Mouse (Mus musculus): ENCODE measurements around the gene Stk33. TPM values are rescaled to one million over a fixed set of nuclear protein-coding genes. Genes with fewer than 3 reads are reported as not detected.

Stk33 gene
- total and polyA plus RNA-seq, 3 experiments: not detected

DNA sequence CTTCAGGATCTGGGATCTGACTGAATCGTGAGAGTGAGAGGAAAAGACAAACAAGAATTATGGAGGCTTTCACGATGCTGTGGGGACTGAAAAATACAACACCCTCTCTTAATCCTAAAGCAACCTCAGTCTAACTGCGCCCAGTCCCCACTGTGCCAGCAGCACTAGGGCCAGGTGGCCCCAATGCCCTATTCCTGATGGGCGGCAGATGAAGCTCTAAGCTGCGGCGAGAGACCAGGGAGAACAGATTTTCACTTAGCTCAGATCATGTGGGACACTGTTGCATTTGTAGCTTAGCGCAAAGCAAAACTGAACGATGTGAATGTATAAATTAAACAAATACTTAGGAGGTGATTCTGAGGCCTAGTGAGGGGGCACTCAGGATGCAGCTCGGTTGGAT is 113.7 kb downstream of the Stk33 start:
- H3K27ac ChIP-seq (ENCODE audit: control insufficient read depth, low read depth, low read length): no peak overlapping the region
- TF ChIP-seq NELFE (IDR thresholded peaks at IDR 0.05; ENCODE audit: low read depth, low read length) (no peak), MAX (IDR thresholded peaks at IDR 0.05; ENCODE audit: low read length) (no peak), BHLHE40 (IDR thresholded peaks at IDR 0.05; ENCODE audit: borderline replicate concordance, low read depth, low read length) (no peak), ZKSCAN1 (IDR thresholded peaks at IDR 0.05; ENCODE audit: low read depth, low read length) (no peak), UBTF (IDR thresholded peaks at IDR 0.05; ENCODE audit: borderline replicate concordance, insufficient read depth, low read depth, low read length) (no peak), MAZ (IDR thresholded peaks at IDR 0.05; ENCODE audit: low read depth, low read length) (no peak), KAT2A (conservative IDR thresholded peaks at IDR 0.05; ENCODE audit: low read depth, low read length) (no peak), MXI1 (IDR thresholded peaks at IDR 0.05; ENCODE audit: low read depth, low read length) (no peak)
- no peak for DNase-seq (ENCODE audit: low read depth, low spot score)
- H3K79me2 ChIP-seq (ENCODE audit: control insufficient read depth, insufficient read depth, low read length, poor library complexity): no peaks in the 10 kb centered on the region
- H3K4me3 ChIP-seq (ENCODE audit: control insufficient read depth in 1 of 2, insufficient read depth in 1 of 2, low read depth in 2 of 2, low read length in 2 of 2): no peak overlapping the region
- H3K9ac ChIP-seq (ENCODE audit: control insufficient read depth, low read depth, low read length, poor library complexity, severe bottlenecking): no peak overlapping the region
- no peaks in the 10 kb centered on the region for H3K36me3 ChIP-seq (ENCODE audit: control insufficient read depth in 1 of 2, insufficient read depth in 2 of 2, low read length in 2 of 2)
- H3K9me3 ChIP-seq (replicated peaks; ENCODE audit: insufficient read depth, low read length): no peaks in the 10 kb centered on the region
- no peaks in the 10 kb centered on the region for H3K4me1 ChIP-seq (ENCODE audit: control insufficient read depth in 1 of 2, insufficient read depth in 2 of 2, low read length in 2 of 2)
- H3K27me3 ChIP-seq (ENCODE audit: control insufficient read depth in 1 of 2, insufficient read depth in 2 of 2, low read length in 2 of 2): no peaks in the 10 kb centered on the region

DNA sequence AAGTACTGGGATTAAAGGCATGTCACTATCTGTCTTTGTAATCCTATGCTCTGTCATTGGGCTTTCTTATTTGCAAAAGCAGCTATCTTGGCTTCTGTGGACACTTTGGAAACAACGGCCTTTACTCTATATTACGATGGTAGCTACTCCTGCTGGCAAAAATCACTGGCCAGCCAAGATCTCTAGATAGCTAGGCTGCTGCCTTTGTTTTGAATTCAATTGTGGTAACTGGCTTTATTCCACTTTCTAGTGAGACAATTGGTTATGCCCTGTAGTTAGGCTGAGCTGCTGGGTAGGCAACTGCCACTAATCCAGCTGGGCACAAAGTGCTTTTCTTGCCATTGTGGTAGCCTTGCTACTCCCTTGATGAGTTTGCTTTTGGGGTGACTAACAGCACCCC is 129.4 kb downstream of the Stk33 start:
- DNase-seq (ENCODE audit: low read depth, low spot score): no peak
- H3K4me1 ChIP-seq (ENCODE audit: control insufficient read depth in 1 of 2, insufficient read depth in 2 of 2, low read length in 2 of 2): no peaks in the 10 kb centered on the region
- no peaks in the 10 kb centered on the region for H3K36me3 ChIP-seq (ENCODE audit: control insufficient read depth in 1 of 2, insufficient read depth in 2 of 2, low read length in 2 of 2)
- H3K79me2 ChIP-seq (ENCODE audit: control insufficient read depth, insufficient read depth, low read length, poor library complexity): no peaks in the 10 kb centered on the region
- no peaks in the 10 kb centered on the region for H3K9me3 ChIP-seq (replicated peaks; ENCODE audit: insufficient read depth, low read length)
- no peaks in the 10 kb centered on the region; a peak in 2 of 4 replicates for H3K27me3 ChIP-seq (ENCODE audit: control insufficient read depth in 1 of 2, insufficient read depth in 2 of 2, low read length in 2 of 2)
- no peak overlapping the region for H3K9ac ChIP-seq (ENCODE audit: control insufficient read depth, low read depth, low read length, poor library complexity, severe bottlenecking)
- no peak overlapping the region for H3K4me3 ChIP-seq (ENCODE audit: control insufficient read depth in 1 of 2, insufficient read depth in 1 of 2, low read depth in 2 of 2, low read length in 2 of 2)
- TF ChIP-seq NRF1 (IDR thresholded peaks at IDR 0.05; ENCODE audit: insufficient read depth, low read depth, low read length, poor library complexity, severe bottlenecking) (no peak), MAX (IDR thresholded peaks at IDR 0.05; ENCODE audit: low read length) (no peak), ELF1 (IDR thresholded peaks at IDR 0.05; ENCODE audit: low read depth, low read length) (no peak), SMC3 (IDR thresholded peaks at IDR 0.05; ENCODE audit: low read depth, low read length) (no peak), TBP (IDR thresholded peaks at IDR 0.05; ENCODE audit: low read depth, low read length) (no peak), TAL1 (IDR thresholded peaks at IDR 0.05; ENCODE audit: low read length) (no peak), MAZ (IDR thresholded peaks at IDR 0.05; ENCODE audit: low read depth, low read length) (no peak), ZNF384 (IDR thresholded peaks at IDR 0.05; ENCODE audit: low read depth, low read length) (no peak)
- H3K27ac ChIP-seq (ENCODE audit: control insufficient read depth, low read depth, low read length): no peak overlapping the region

DNA sequence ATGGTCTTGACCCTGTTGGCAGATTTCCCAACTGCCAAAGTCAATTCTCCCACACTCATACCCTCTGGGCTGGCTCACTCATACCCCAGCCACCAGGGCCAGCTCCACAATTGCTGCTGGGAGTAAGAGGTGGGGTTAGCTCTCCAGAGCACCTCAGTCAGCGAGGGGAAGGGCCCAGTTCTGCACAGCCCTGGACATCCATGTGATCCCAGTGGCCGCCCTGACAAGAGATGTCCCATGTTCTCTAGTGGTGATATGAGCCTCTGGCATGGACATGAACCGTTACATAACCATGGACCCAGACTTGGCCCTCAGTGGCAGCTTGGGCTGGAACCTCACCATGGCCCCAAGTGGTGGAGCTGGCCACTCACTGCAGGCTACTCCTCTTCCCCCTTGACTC is 143.1 kb downstream of the Stk33 start:
- Histone ChIP-seq H3K9me3 (replicated peaks; ENCODE audit: insufficient read depth, low read length) (no peaks in the 10 kb centered on the region), H3K79me2 (ENCODE audit: control insufficient read depth, insufficient read depth, low read length, poor library complexity) (no peaks in the 10 kb centered on the region), H3K4me3 (ENCODE audit: control insufficient read depth in 1 of 2, insufficient read depth in 1 of 2, low read depth in 2 of 2, low read length in 2 of 2) (no peak overlapping the region), H3K27ac (ENCODE audit: control insufficient read depth, low read depth, low read length) (no peak overlapping the region), H3K4me1 (ENCODE audit: control insufficient read depth in 1 of 2, insufficient read depth in 2 of 2, low read length in 2 of 2) (no peaks in the 10 kb centered on the region), H3K36me3 (ENCODE audit: control insufficient read depth in 1 of 2, insufficient read depth in 2 of 2, low read length in 2 of 2) (no peaks in the 10 kb centered on the region), H3K27me3 (ENCODE audit: control insufficient read depth in 1 of 2, insufficient read depth in 2 of 2, low read length in 2 of 2) (no peaks in the 10 kb centered on the region), H3K9ac (ENCODE audit: control insufficient read depth, low read depth, low read length, poor library complexity, severe bottlenecking) (no peak overlapping the region)
- DNase-seq (ENCODE audit: low read depth, low spot score): no peak
- no peak for TF ChIP-seq POLR2A (IDR thresholded peaks at IDR 0.05; ENCODE audit: control insufficient read depth in 1 of 2, insufficient read depth in 1 of 2, low read depth in 1 of 2, low read length in 2 of 2, poor library complexity in 1 of 2)
- TF ChIP-seq ZNF384 (IDR thresholded peaks at IDR 0.05; ENCODE audit: low read depth, low read length): no peak
- no peak for TF ChIP-seq RAD21 (IDR thresholded peaks at IDR 0.05; ENCODE audit: low read depth, low read length)

Measured in MEL (cell line).